Mouse (Mus musculus) heart, postnatal 0 days (tissue): ENCODE results near the gene Cmtr1.

Experiments used
- CTCF ChIP-seq: IDR thresholded peaks from 2 replicates; pipeline ENCODE4 v1.5.1; 2016; ENCODE audit warnings: antibody characterized with exemption, control low read depth, low read depth
- EP300 ChIP-seq: IDR thresholded peaks from 2 replicates; pipeline ENCODE4 v1.6.1; 2016; ENCODE audit warnings: antibody characterized with exemption, low read depth

- TF ChIP-seq CTCF: no peak
- no peak for TF ChIP-seq EP300
These were observed 52.2 kb downstream of the Cmtr1 start for GRCm38 (mm10) chr17:29712565-29712964.
